Mouse (Mus musculus): Measurements from ENCODE around the gene Sgca. TPM values are rescaled to one million over a fixed set of nuclear protein-coding genes. Genes with fewer than 3 reads are reported as not detected.

The Sgca gene
- polyA plus RNA-seq, 1 experiment = 54.4 TPM

GRCm38 (mm10) chr11:94994208-94994814 is 18.2 kb upstream of the Sgca start:
- DNase-seq = no peak
- WGBS = 24% methylated on average over 10 of the region's 10 CpGs
- Histone ChIP-seq H3K4me3 (replicated peaks; ENCODE audit: extremely low read depth, low read depth, low read length) (peak overlapping the region; percentile 17), H3K4me1 (ENCODE audit: control insufficient read depth, insufficient read depth, low read length) (peaks cover 20% of the 10 kb centered on the region)
- TF ChIP-seq CTCF (IDR thresholded peaks at IDR 0.05; ENCODE audit: insufficient read depth, low read length) (no peak), POLR2A (IDR thresholded peaks at IDR 0.05; ENCODE audit: borderline replicate concordance, extremely low read depth, low read depth, low read length) (no peak)

GRCm38 (mm10) chr11:94992754-94993606 is 16.9 kb upstream of the Sgca start:
- H3K4me1 ChIP-seq (ENCODE audit: control insufficient read depth, insufficient read depth, low read length) = peaks cover 19% of the 10 kb centered on the region
- peak; percentile 71 for DNase-seq
- WGBS = under 1% methylated on average over 22 of the region's 22 CpGs
- TF ChIP-seq POLR2A (IDR thresholded peaks at IDR 0.05; ENCODE audit: borderline replicate concordance, extremely low read depth, low read depth, low read length) = peak; percentile 43; the same call in 1 of the 2 replicates
- TF ChIP-seq CTCF (IDR thresholded peaks at IDR 0.05; ENCODE audit: insufficient read depth, low read length) = no peak
- H3K4me3 ChIP-seq (replicated peaks; ENCODE audit: extremely low read depth, low read depth, low read length) = peak overlapping the region; percentile 70

- Histone ChIP-seq H3K4me1 (ENCODE audit: control insufficient read depth, insufficient read depth, low read length) (peaks cover 14% of the 10 kb centered on the region), H3K4me3 (replicated peaks; ENCODE audit: extremely low read depth, low read depth, low read length) (peak overlapping the region; percentile 70)
- under 1% methylated on average over 20 of the region's 20 CpGs for WGBS
- DNase-seq = no peak
- TF ChIP-seq CTCF (IDR thresholded peaks at IDR 0.05; ENCODE audit: insufficient read depth, low read length) (no peak), POLR2A (IDR thresholded peaks at IDR 0.05; ENCODE audit: borderline replicate concordance, extremely low read depth, low read depth, low read length) (no peak)
Measured at GRCm38 (mm10) chr11:94992480-94992753, 16.3 kb upstream of the Sgca start.

- WGBS = under 1% methylated on average over 96 of the region's 99 CpGs
- H3K4me3 ChIP-seq (replicated peaks; ENCODE audit: extremely low read depth, low read depth, low read length) = peak overlapping the region; percentile 70
- no peak for TF ChIP-seq POLR2A (IDR thresholded peaks at IDR 0.05; ENCODE audit: borderline replicate concordance, extremely low read depth, low read depth, low read length)
- no peak for TF ChIP-seq CTCF (IDR thresholded peaks at IDR 0.05; ENCODE audit: insufficient read depth, low read length)
- DNase-seq = peak; percentile 71
- peaks cover 12% of the 10 kb centered on the region for H3K4me1 ChIP-seq (ENCODE audit: control insufficient read depth, insufficient read depth, low read length)
Measured at GRCm38 (mm10) chr11:94991641-94992479, 15.7 kb upstream of the Sgca start.

GRCm38 (mm10) chr11:94990749-94991577 is 14.8 kb upstream of the Sgca start, which contains the start of gene Ppp1r9b:
Ppp1r9b (plus strand) TSS chr11:94991035.
- TF ChIP-seq CTCF (IDR thresholded peaks at IDR 0.05; ENCODE audit: insufficient read depth, low read length) (peak; percentile 43), POLR2A (IDR thresholded peaks at IDR 0.05; ENCODE audit: borderline replicate concordance, extremely low read depth, low read depth, low read length) (peak; percentile 69; the same call in 1 of the 2 replicates)
- Histone ChIP-seq H3K4me3 (replicated peaks; ENCODE audit: extremely low read depth, low read depth, low read length) (peak within 1 kb of the TSS; percentile 79), H3K4me1 (ENCODE audit: control insufficient read depth, insufficient read depth, low read length) (peaks cover 11% of the 10 kb centered on the region)
- WGBS = under 1% methylated on average over 52 of the region's 69 CpGs
- peak; percentile 91 for DNase-seq

GRCm38 (mm10) chr11:94990102-94990748 is 14.1 kb upstream of the Sgca start:
- no peak for DNase-seq
- WGBS = 24% methylated on average over 6 of the region's 6 CpGs
- no peak for TF ChIP-seq CTCF (IDR thresholded peaks at IDR 0.05; ENCODE audit: insufficient read depth, low read length)
- no peak for TF ChIP-seq POLR2A (IDR thresholded peaks at IDR 0.05; ENCODE audit: borderline replicate concordance, extremely low read depth, low read depth, low read length)
- Histone ChIP-seq H3K4me1 (ENCODE audit: control insufficient read depth, insufficient read depth, low read length) (peaks cover 10% of the 10 kb centered on the region), H3K4me3 (replicated peaks; ENCODE audit: extremely low read depth, low read depth, low read length) (peak overlapping the region; percentile 79)

- WGBS = under 1% methylated on average over 12 of the region's 12 CpGs
- H3K4me1 ChIP-seq (ENCODE audit: control insufficient read depth, insufficient read depth, low read length) = peaks cover 8% of the 10 kb centered on the region
- peak overlapping the region; percentile 79 for H3K4me3 ChIP-seq (replicated peaks; ENCODE audit: extremely low read depth, low read depth, low read length)
- peak; percentile 77 for DNase-seq
- peak; percentile 62; the same call in 1 of the 2 replicates for TF ChIP-seq POLR2A (IDR thresholded peaks at IDR 0.05; ENCODE audit: borderline replicate concordance, extremely low read depth, low read depth, low read length)
- TF ChIP-seq CTCF (IDR thresholded peaks at IDR 0.05; ENCODE audit: insufficient read depth, low read length) = no peak
Measured at GRCm38 (mm10) chr11:94989562-94990017, 13.5 kb upstream of the Sgca start.

Measured in lung, adult 2 months (tissue).